Mouse (Mus musculus): ENCODE measurements at regions not wholly inside any gene's neighbourhood (a gene's known extent, or its start where the extent isn't known, plus 50 kb on each side); places are given as distances from the start of the nearest gene placed in this dataset.

DNA sequence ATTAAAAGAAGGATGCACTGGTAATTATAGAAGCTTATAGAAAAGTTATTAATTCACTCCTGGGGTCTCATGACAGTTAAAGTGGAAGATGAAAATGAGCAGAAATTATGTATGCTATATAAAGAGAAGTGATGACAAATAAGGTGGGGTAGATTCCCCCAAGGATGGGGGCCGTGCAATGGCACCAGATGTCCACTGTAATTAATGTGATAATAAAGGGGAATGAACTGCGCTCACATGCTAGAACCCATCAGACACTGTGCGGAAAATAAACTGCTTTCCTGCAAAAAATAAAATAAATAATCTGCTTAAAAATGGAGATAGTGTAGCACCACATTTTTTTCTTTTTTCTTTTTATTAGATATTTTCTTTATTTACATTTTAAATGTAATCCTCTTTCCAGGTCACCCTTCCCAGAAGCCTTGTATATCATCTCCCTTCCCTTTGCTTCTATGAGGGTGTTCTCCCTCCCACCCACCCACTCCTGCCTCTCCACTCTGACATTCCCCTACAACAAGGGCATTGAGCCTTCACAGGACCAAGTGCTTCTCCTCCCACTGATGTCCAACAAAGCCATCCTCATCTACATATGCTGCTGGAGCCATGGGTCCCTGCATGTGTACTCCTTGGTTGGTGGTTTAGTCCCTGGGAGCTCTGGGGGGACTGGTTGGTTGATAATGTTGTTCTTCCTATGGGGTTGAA, 934.0 kb upstream of the Pcdh20 start:
- Histone ChIP-seq H3K4me3 (ENCODE audit: insufficient read depth, low read length) (no peak overlapping the region), H3K27ac (ENCODE audit: insufficient read depth, low read length) (no peak overlapping the region), H3K4me1 (ENCODE audit: control insufficient read depth, insufficient read depth, low read length) (no peaks in the 10 kb centered on the region)
- TF ChIP-seq POLR2A (IDR thresholded peaks at IDR 0.05; ENCODE audit: extremely low read depth, insufficient read depth, low read length) (no peak), CTCF (IDR thresholded peaks at IDR 0.05; ENCODE audit: extremely low read depth, insufficient read depth, low read length) (no peak)

DNA sequence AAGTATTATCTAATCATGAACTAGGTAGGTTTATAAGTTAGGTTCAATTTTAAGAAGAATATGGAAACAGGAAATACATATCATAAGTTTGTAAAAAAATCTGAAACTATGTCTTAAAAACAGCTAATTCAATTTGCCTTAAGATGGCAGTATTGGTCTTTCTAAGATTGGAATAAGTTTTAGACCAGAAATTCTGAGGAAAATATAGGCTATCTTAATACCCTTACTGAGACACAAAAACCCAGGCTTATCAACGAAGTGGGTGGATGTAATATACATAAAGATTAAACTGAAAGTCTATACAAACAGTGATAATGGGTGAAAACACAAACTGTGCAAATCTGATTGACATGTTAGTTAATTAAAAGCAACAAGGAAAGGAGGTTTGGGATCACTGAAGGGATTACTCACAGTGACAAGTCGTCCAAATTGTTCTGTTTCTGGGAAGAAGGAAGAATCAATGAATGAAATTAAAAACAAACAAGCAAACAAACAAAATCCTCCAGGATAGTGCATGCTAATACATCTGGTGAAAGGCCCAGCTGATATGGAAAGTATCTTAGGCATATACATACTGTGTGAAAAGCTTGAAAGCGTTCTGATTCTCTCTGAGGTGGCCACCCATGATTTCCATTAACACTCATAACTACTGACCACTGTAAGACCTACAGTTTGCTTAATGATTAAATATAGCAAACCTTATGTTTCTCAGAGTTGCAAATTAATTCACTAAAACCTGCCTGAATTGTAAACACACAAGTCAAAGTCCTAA, 931.6 kb upstream of the Pcdh20 start:
- Histone ChIP-seq H3K4me3 (ENCODE audit: insufficient read depth, low read length) (no peak overlapping the region), H3K4me1 (ENCODE audit: control insufficient read depth, insufficient read depth, low read length) (no peaks in the 10 kb centered on the region), H3K27ac (ENCODE audit: insufficient read depth, low read length) (no peak overlapping the region)
- no peak for TF ChIP-seq CTCF (IDR thresholded peaks at IDR 0.05; ENCODE audit: extremely low read depth, insufficient read depth, low read length)
- no peak for TF ChIP-seq POLR2A (IDR thresholded peaks at IDR 0.05; ENCODE audit: extremely low read depth, insufficient read depth, low read length)

DNA sequence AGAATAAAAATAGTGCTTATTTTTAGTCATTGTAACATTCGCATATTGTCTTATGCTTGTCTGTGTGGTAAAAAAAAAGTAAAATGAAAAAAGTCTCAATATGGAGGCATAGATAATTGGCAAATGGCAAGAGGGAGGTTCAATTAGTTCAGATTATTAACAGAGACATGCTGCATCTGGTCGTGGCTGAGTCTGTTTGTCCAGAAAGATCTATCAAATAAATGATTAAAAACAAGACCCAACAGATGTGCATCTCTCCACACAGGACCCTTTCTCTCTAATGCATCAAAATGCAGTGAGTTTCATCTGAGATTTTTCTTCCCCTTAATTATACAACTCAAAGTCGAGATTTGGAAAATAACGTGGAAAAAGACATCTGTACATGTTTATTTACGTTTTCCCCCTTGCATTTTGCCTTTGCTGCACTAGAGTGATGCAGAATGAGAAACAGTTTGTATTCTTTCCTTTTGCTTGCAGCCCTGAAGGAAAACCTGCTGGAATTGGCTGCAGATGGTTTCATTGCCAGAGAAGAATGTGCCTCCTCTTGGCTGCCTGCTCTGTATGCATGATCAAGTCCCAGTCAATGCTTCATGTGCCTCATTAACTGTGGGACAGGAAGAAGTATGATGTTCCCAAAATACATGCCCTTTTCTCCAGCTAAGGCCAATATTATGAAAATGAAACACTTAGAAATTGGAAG, 886.0 kb upstream of the Pcdh20 start:
- Histone ChIP-seq H3K27ac (ENCODE audit: insufficient read depth, low read length) (no peak overlapping the region), H3K4me1 (ENCODE audit: control insufficient read depth, insufficient read depth, low read length) (no peaks in the 10 kb centered on the region), H3K4me3 (ENCODE audit: insufficient read depth, low read length) (no peak overlapping the region)
- TF ChIP-seq POLR2A (IDR thresholded peaks at IDR 0.05; ENCODE audit: extremely low read depth, insufficient read depth, low read length) (no peak), CTCF (IDR thresholded peaks at IDR 0.05; ENCODE audit: extremely low read depth, insufficient read depth, low read length) (no peak)

DNA sequence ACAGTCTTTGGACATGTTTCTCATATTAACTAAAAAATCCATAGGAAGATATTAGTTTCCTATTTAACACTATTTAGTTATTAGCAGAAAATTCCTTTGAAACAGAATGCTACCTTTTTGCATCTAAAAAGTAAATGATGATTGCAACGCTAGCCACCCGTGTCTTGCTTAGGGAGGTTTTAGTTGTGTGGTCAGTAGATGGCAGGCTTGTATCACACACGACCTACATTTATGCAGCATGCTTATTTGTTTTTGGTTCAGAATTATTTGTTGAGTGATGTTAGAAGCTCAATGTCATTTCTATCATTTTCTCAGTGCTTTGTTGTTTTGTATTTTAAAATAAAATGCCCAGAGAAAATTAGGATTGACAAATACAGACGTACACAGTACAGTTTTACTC, 876.8 kb upstream of the Pcdh20 start:
- Histone ChIP-seq H3K4me1 (ENCODE audit: control insufficient read depth, insufficient read depth, low read length) (no peaks in the 10 kb centered on the region), H3K27ac (ENCODE audit: insufficient read depth, low read length) (no peak overlapping the region), H3K4me3 (ENCODE audit: insufficient read depth, low read length) (no peak overlapping the region)
- TF ChIP-seq CTCF (IDR thresholded peaks at IDR 0.05; ENCODE audit: extremely low read depth, insufficient read depth, low read length): peak; percentile 61
- TF ChIP-seq POLR2A (IDR thresholded peaks at IDR 0.05; ENCODE audit: extremely low read depth, insufficient read depth, low read length): no peak

DNA sequence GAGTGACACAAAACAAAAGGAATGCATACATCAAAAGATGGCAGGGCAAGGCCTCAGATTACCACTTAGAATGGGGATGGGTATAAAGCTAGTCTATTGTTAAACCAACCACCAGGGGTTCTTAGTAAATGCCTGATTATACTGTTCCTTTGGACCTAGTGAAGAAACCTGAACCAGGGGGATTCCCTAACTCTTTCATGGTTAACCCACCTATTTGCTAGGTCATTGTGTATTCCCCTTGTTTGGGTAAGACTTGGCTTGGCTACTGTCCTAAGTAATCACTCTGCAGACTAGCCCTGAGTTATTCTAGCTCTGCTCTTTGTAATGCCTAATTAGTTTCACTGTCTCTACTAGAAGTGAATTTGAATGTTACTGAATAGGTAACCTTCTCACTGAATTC, 853.9 kb upstream of the Pcdh20 start:
- H3K4me1 ChIP-seq (ENCODE audit: control insufficient read depth, insufficient read depth, low read length): no peaks in the 10 kb centered on the region
- no peak overlapping the region for H3K27ac ChIP-seq (ENCODE audit: insufficient read depth, low read length)
- TF ChIP-seq POLR2A (IDR thresholded peaks at IDR 0.05; ENCODE audit: extremely low read depth, insufficient read depth, low read length) (no peak), CTCF (IDR thresholded peaks at IDR 0.05; ENCODE audit: extremely low read depth, insufficient read depth, low read length) (no peak)
- no peak overlapping the region for H3K4me3 ChIP-seq (ENCODE audit: insufficient read depth, low read length)

DNA sequence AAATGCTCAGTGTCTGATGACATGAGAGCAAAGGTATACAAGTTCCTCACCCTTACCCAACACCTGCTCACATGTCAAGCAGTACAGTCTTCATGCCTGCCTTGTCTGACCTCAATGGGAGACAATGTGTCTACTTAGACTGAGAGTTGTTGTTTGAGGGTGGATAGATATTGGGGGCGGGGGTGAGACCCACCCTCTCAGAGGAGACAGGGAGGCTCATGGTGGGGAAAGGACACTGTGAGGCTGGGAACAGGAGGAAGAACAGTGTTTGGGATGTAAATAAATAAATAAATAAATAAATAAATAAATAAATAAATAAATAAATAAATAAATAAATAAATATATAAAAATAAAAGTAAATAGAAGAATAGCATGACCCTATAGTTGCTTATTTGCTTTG, 837.3 kb upstream of the Pcdh20 start:
- no peaks in the 10 kb centered on the region for H3K4me1 ChIP-seq (ENCODE audit: control insufficient read depth, insufficient read depth, low read length)
- no peak overlapping the region for H3K4me3 ChIP-seq (ENCODE audit: insufficient read depth, low read length)
- no peak overlapping the region for H3K27ac ChIP-seq (ENCODE audit: insufficient read depth, low read length)
- TF ChIP-seq CTCF (IDR thresholded peaks at IDR 0.05; ENCODE audit: extremely low read depth, insufficient read depth, low read length): no peak
- TF ChIP-seq POLR2A (IDR thresholded peaks at IDR 0.05; ENCODE audit: extremely low read depth, insufficient read depth, low read length): no peak
